Mouse (Mus musculus) liver, adult (tissue): ENCODE measurements around the gene Fbxl2.
A peak's percentile ranks its signal among the peaks of the same experiment; 100 is the strongest.

Experiments
- GATA4 ChIP-seq: IDR thresholded peaks from 2 replicates; pipeline ENCODE4 v1.6.1; 2014; ENCODE audit warnings: mild to moderate bottlenecking, low read length; ENCODE audit not compliant: insufficient replicate concordance

The Fbxl2 gene

GRCm38 (mm10) chr9:113963718-113964117 lies 82.3 kb downstream of the Fbxl2 start:
- TF ChIP-seq GATA4, result no peak

GRCm38 (mm10) chr9:113957777-113958176 lies 88.2 kb downstream of the Fbxl2 start:
- no peak for TF ChIP-seq GATA4

GRCm38 (mm10) chr9:113947216-113947615 lies 98.8 kb downstream of the Fbxl2 start:
- no peak for TF ChIP-seq GATA4

- no peak for TF ChIP-seq GATA4
These were observed 102.6 kb downstream of the Fbxl2 start for GRCm38 (mm10) chr9:113943372-113943771.

- TF ChIP-seq GATA4, result no peak
These were observed 104.7 kb downstream of the Fbxl2 start for GRCm38 (mm10) chr9:113941103-113941805.

- no peak for TF ChIP-seq GATA4
These were observed 106.7 kb downstream of the Fbxl2 start for GRCm38 (mm10) chr9:113939063-113939850.

GRCm38 (mm10) chr9:113935638-113936037 lies 110.4 kb downstream of the Fbxl2 start:
- no peak for TF ChIP-seq GATA4

- no peak for TF ChIP-seq GATA4
These were observed 113.5 kb downstream of the Fbxl2 start for GRCm38 (mm10) chr9:113932501-113932900.

GRCm38 (mm10) chr9:113932100-113932470 lies 113.9 kb downstream of the Fbxl2 start:
- TF ChIP-seq GATA4, result no peak

GRCm38 (mm10) chr9:113931375-113932099 lies 114.5 kb downstream of the Fbxl2 start:
- TF ChIP-seq GATA4, result no peak

- no peak for TF ChIP-seq GATA4
These were observed 115.2 kb downstream of the Fbxl2 start, which contains the start of gene Ubp1 for GRCm38 (mm10) chr9:113930534-113931374. TSS of gene Ubp1 (plus strand) at chr9:113930934.

GRCm38 (mm10) chr9:113929676-113930075 lies 116.3 kb downstream of the Fbxl2 start:
- TF ChIP-seq GATA4, result no peak

- no peak for TF ChIP-seq GATA4
These were observed 117.4 kb downstream of the Fbxl2 start for GRCm38 (mm10) chr9:113928591-113928990.

- TF ChIP-seq GATA4, result no peak
These were observed 121.1 kb downstream of the Fbxl2 start for GRCm38 (mm10) chr9:113924883-113925282.

GRCm38 (mm10) chr9:113922677-113923076 lies 123.3 kb downstream of the Fbxl2 start:
- TF ChIP-seq GATA4, result peak; percentile 79
